Mouse (Mus musculus) megakaryocyte, embryonic 14.5 days (primary cell): Measurements from ENCODE around the gene Slc51a. TPM values are rescaled to one million over a fixed set of nuclear protein-coding genes. Genes with fewer than 3 reads are reported as not detected.

ENCODE experiments used
- H3K27me3 ChIP-seq: replicated peaks from 2 replicates; pipeline ENCODE3; 2012; ENCODE audit warnings: inconsistent platforms
- H3K36me3 ChIP-seq: replicated peaks from 2 replicates; pipeline ENCODE3; 2012; ENCODE audit warnings: low read length, inconsistent platforms, mixed read lengths
- H3K4me1 ChIP-seq: 2 replicates; pipeline ENCODE4 v1.6.1; 2012; ENCODE audit warnings: inconsistent platforms
- H3K4me3 ChIP-seq: replicated peaks from 2 replicates; pipeline ENCODE3; 2012; ENCODE audit warnings: moderate library complexity, mild to moderate bottlenecking, inconsistent platforms
- H3K9me3 ChIP-seq: 2 replicates; pipeline ENCODE4 v1.6.1; 2012; ENCODE audit warnings: inconsistent platforms
- FLI1 ChIP-seq: IDR thresholded peaks from 2 replicates; pipeline ENCODE4 v1.6.1; 2012; ENCODE audit warnings: low read length, inconsistent platforms, mixed read lengths
- GATA1 ChIP-seq: IDR thresholded peaks from 3 replicates; pipeline ENCODE4 v1.6.1; 2012; ENCODE audit warnings: mixed read lengths, low read length, inconsistent platforms, borderline replicate concordance
- polyA plus RNA-seq: library from polyadenylated mRNA; stranded (reverse); fragments of >175 nt; gene quantifications from 2 replicates; pipeline ENCODE4 v1.2.3, GENCODE M21; 2012; ENCODE audit warnings: low replicate concordance; ENCODE audit not compliant: insufficient read depth

Gene Slc51a
- polyA plus RNA-seq, 1 experiment: not detected

GRCm38 (mm10) chr16:32472276-32473015, 15.2 kb downstream of the Slc51a start:
- H3K4me3 ChIP-seq: no peak overlapping the region
- peaks cover 82% of the 10 kb centered on the region for H3K36me3 ChIP-seq
- peaks cover 64% of the 10 kb centered on the region for H3K4me1 ChIP-seq
- H3K27me3 ChIP-seq: peaks cover 1% of the 10 kb centered on the region
- no peak for TF ChIP-seq GATA1
- no peak for TF ChIP-seq FLI1
- no peaks in the 10 kb centered on the region for H3K9me3 ChIP-seq

- Histone ChIP-seq H3K9me3 (no peaks in the 10 kb centered on the region), H3K36me3 (peaks cover 93% of the 10 kb centered on the region), H3K4me3 (no peak overlapping the region), H3K4me1 (peaks cover 64% of the 10 kb centered on the region), H3K27me3 (no peaks in the 10 kb centered on the region)
- TF ChIP-seq GATA1 (no peak), FLI1 (no peak)
Measured at GRCm38 (mm10) chr16:32469404-32470105, 18.1 kb downstream of the Slc51a start.

- H3K36me3 ChIP-seq: peaks cover 93% of the 10 kb centered on the region
- peaks cover 57% of the 10 kb centered on the region for H3K4me1 ChIP-seq
- TF ChIP-seq FLI1 (no peak), GATA1 (no peak)
Measured at GRCm38 (mm10) chr16:32468488-32468887, 19.2 kb downstream of the Slc51a start.

DNA sequence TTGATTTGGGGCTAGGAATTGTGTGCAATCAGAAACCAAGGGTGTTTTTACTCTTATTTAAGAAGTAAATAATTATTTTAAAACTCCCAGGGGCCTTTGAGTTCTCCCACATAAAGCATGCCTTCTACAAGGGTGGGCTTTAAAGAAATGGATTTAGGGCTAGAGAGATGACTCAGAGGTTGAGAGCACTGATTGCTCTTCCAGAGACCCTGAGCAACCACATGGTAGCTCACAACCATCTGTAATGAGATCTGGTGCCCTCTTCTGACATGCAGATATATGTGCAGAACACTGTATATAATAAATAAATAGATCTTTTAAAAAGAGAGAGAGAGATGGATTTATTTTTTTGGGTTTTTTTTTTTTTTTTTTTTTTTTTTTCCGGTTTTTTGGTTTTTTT, 22.8 kb downstream of the Slc51a start:
- Histone ChIP-seq H3K4me1 (peaks cover 47% of the 10 kb centered on the region), H3K9me3 (no peaks in the 10 kb centered on the region), H3K4me3 (no peak overlapping the region), H3K36me3 (peaks cover 90% of the 10 kb centered on the region), H3K27me3 (no peaks in the 10 kb centered on the region)
- TF ChIP-seq GATA1 (no peak), FLI1 (no peak)

More at GRCm38 (mm10) chr16:32468488-32468887, 19.2 kb downstream of the Slc51a start:
- H3K4me3 ChIP-seq: peak overlapping the region; percentile 4
- H3K27me3 ChIP-seq: no peaks in the 10 kb centered on the region
- H3K9me3 ChIP-seq: no peaks in the 10 kb centered on the region

GRCm38 (mm10) chr16:32463426-32463825, 24.3 kb downstream of the Slc51a start:
- no peak overlapping the region for H3K4me3 ChIP-seq
- H3K9me3 ChIP-seq: no peaks in the 10 kb centered on the region
- H3K4me1 ChIP-seq: peaks cover 33% of the 10 kb centered on the region
- H3K36me3 ChIP-seq: peaks cover 88% of the 10 kb centered on the region
- no peaks in the 10 kb centered on the region for H3K27me3 ChIP-seq
- TF ChIP-seq GATA1 (no peak), FLI1 (no peak)

GRCm38 (mm10) chr16:32462950-32463349, 24.7 kb downstream of the Slc51a start:
- Histone ChIP-seq H3K36me3 (peaks cover 88% of the 10 kb centered on the region), H3K27me3 (no peaks in the 10 kb centered on the region), H3K4me3 (no peak overlapping the region), H3K4me1 (peaks cover 32% of the 10 kb centered on the region), H3K9me3 (no peaks in the 10 kb centered on the region)
- TF ChIP-seq FLI1 (no peak), GATA1 (no peak)

- Histone ChIP-seq H3K4me3 (no peak overlapping the region), H3K4me1 (peaks cover 27% of the 10 kb centered on the region), H3K9me3 (no peaks in the 10 kb centered on the region), H3K36me3 (peaks cover 87% of the 10 kb centered on the region), H3K27me3 (no peaks in the 10 kb centered on the region)
- no peak for TF ChIP-seq FLI1
- TF ChIP-seq GATA1: no peak
Measured at GRCm38 (mm10) chr16:32461713-32462112, 26.0 kb downstream of the Slc51a start.

GRCm38 (mm10) chr16:32460518-32460917, 27.2 kb downstream of the Slc51a start:
- peaks cover 24% of the 10 kb centered on the region for H3K4me1 ChIP-seq
- H3K36me3 ChIP-seq: peaks cover 87% of the 10 kb centered on the region
- no peak overlapping the region for H3K4me3 ChIP-seq
- H3K9me3 ChIP-seq: no peaks in the 10 kb centered on the region
- H3K27me3 ChIP-seq: no peaks in the 10 kb centered on the region
- TF ChIP-seq FLI1 (no peak), GATA1 (no peak)

DNA sequence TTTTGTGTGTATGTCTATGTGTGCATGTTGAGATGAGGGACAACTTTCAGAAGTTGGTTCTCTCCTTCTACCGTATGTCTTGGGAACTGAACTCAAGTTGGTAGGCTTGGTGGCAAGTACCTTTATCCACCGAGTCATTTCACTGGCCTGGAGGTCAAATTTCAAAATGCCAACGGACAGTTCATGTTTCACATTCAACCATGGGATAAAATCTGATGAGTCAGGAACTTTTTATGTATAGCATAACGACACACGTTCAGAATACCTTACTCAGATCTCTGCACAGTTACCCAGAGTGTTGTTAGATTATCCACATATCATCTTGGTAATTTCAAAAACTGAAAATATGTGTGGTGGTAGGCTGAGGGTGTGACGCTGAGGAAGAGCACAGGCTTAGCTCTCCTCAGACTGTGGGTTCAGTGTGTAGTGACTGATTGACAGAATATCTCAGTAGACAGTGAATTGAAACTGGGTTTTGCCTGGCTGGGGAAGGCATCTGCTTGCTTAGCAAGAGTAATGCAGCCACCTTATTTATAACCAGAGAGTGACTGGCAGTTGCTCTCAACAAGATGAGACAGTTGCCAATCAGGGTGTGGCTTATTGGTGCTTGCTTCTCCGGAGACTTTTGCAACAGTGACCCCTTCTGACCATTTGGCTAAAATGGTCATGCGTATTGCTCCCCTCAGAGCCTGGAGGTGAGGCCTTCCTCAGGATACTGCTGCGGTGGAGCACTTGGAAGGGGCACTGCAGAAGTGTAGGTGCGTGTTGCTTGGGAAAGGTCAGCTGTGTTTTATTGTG, 29.9 kb downstream of the Slc51a start:
- Histone ChIP-seq H3K4me1 (peaks cover 14% of the 10 kb centered on the region), H3K27me3 (no peaks in the 10 kb centered on the region), H3K36me3 (peaks cover 93% of the 10 kb centered on the region), H3K4me3 (peak overlapping the region; percentile 64), H3K9me3 (no peaks in the 10 kb centered on the region)
- TF ChIP-seq FLI1: no peak
- no peak for TF ChIP-seq GATA1
